ENCODE assay signal across 20 mouse cellular contexts in genomic region chr7:88406466-88406865, GRCm38 (mm10). TPM values are rescaled to one million over a fixed set of nuclear protein-coding genes. Genes with fewer than 3 reads are reported as not detected.
A peak's percentile ranks its signal among the peaks of the same experiment; 100 is the strongest.
DNase-seq lines count a peak whose midpoint lies in the region; TF ChIP-seq lines count a peak whose summit lies in the region.
"Had no signal": no experiment of that assay in that cellular context is flagged by ENCODE, and none has a peak within 500 bp of the region (broad histone marks: within the 10 kb centered on the region; RNA-seq: fewer than 3 reads in every experiment).

No protein-coding gene starts in this region.

- H3K9ac ChIP-seq in ES-E14 (ENCODE audit: insufficient read depth, low read depth, low read length, poor library complexity, severe bottlenecking), result no peak overlapping the region
- H3K9ac ChIP-seq: embryonic facial prominence, embryonic 13.5 days; embryonic facial prominence, embryonic 15.5 days; forebrain, embryonic 12.5 days had no signal

- peaks cover 7% of the 10 kb centered on the region; the same call in 1 of the 2 replicates for H3K9me3 ChIP-seq in ES-E14 (ENCODE audit: control insufficient read depth, insufficient read depth, low read depth, low read length)
- H3K9me3 ChIP-seq: embryonic facial prominence, embryonic 15.5 days; forebrain, embryonic 12.5 days had no signal

- in situ Hi-C loops in ES-E14 (cut with MboI; ENCODE audit: low sequenced_read_pairs in 2 of 2, unreplicated experiment in 2 of 2), result no loop called here

- DNase-seq in ES-CJ7 (ENCODE audit: low read depth, low spot score) (peak; percentile 52), ES-E14 (ENCODE audit: low read depth, low spot score) (peak; percentile 13), ZHBTc4 (ENCODE audit: low read depth, low spot score) (peak; percentile 53)
- no peak for DNase-seq in kidney, postnatal 4 days
- DNase-seq in testis, postnatal 10 days (ENCODE audit: low spot score), result no peak
- DNase-seq: adrenal gland, adult 2 months; adrenal gland, postnatal 10 days; adrenal gland, postnatal 25 days; cerebellum, adult 11 months; cerebellum, adult 18-20 months; cerebellum, adult 8-10 months; cerebellum, adult 9-11 months; cerebellum, postnatal 14 days; cerebellum, postnatal 36 days; embryo, embryonic 11 days had no signal

- H3K4me1 ChIP-seq in ES-E14 (ENCODE audit: control insufficient read depth in 2 of 2, insufficient read depth in 2 of 2, low read length in 2 of 2, poor library complexity in 1 of 2), result no peaks in the 10 kb centered on the region
- H3K4me1 ChIP-seq: embryonic facial prominence, embryonic 13.5 days; embryonic facial prominence, embryonic 15.5 days; forebrain, embryonic 10.5 days; forebrain, embryonic 12.5 days had no signal

- H3K4me3 ChIP-seq in ES-E14 (ENCODE audit: insufficient read depth in 1 of 2, low read depth in 1 of 2, low read length in 2 of 2, poor library complexity in 1 of 2, severe bottlenecking in 1 of 2), result no peak overlapping the region
- H3K4me3 ChIP-seq: embryonic facial prominence, embryonic 13.5 days; embryonic facial prominence, embryonic 15.5 days; erythroblast, embryonic 14.5 days; forebrain, embryonic 10.5 days; forebrain, embryonic 12.5 days had no signal

- H3K27ac ChIP-seq in ES-E14 (ENCODE audit: insufficient read depth, low read depth, low read length, poor library complexity, severe bottlenecking), result no peak overlapping the region
- H3K27ac ChIP-seq: embryonic facial prominence, embryonic 13.5 days; embryonic facial prominence, embryonic 15.5 days; forebrain, embryonic 10.5 days; forebrain, embryonic 12.5 days had no signal

- no peaks in the 10 kb centered on the region for H3K36me3 ChIP-seq in ES-E14 (ENCODE audit: control insufficient read depth, insufficient read depth, low read length, poor library complexity, severe bottlenecking)
- H3K36me3 ChIP-seq: embryonic facial prominence, embryonic 13.5 days; embryonic facial prominence, embryonic 15.5 days; forebrain, embryonic 10.5 days; forebrain, embryonic 12.5 days had no signal

TF ChIP-seq in ES-E14, 5 proteins besides CTCF, POLR2A, EP300 and RAD21:
- no peak for TF ChIP-seq HCFC1 (IDR thresholded peaks at IDR 0.05; ENCODE audit: borderline replicate concordance, insufficient read depth, low read length)
- no peak for TF ChIP-seq ZC3H11A (IDR thresholded peaks at IDR 0.05; ENCODE audit: borderline replicate concordance, low read depth, low read length)
- no peak for TF ChIP-seq MAFK (IDR thresholded peaks at IDR 0.05; ENCODE audit: insufficient read depth, low read depth, low read length)
- no peak for TF ChIP-seq CHD2 (IDR thresholded peaks at IDR 0.05; ENCODE audit: low read depth, low read length)
- TF ChIP-seq ZNF384 (IDR thresholded peaks at IDR 0.05; ENCODE audit: low read depth, low read length), result no peak
TF ChIP-seq in ES-E14: peak in this region for 0.

RNA-seq across cellular contexts. Expression of gene Rab38, which starts 23.6 kb away (rescaled TPM):
- total RNA-seq in ES-E14 (2012; rRNA removed), result 0.69 and 2.5 TPM in 2 replicates

Comparison
In these comparisons a context has a peak if more than half of its experiments do, and no peak if none do; other contexts are left out.
1. DNase-seq: peak in ES-CJ7 (single experiment), ES-E14 (single experiment) and ZHBTc4 (single experiment); none in kidney, postnatal 4 days (0 of 2) and testis, postnatal 10 days (single experiment).